Mouse (Mus musculus) bone marrow, adult 2 months (tissue): Measurements from ENCODE around the gene Morc4.

Experiments used
- CTCF ChIP-seq: fragments of 200-500 bp; IDR thresholded peaks from 2 replicates; pipeline ENCODE4 v1.5.1; 2011; ENCODE audit warnings: low read length, control low read depth; ENCODE audit not compliant: control insufficient read depth, insufficient read depth
- POLR2A ChIP-seq: fragments of 200-500 bp; IDR thresholded peaks from 2 replicates; pipeline ENCODE4 v1.6.1; 2011; ENCODE audit warnings: low read depth, mild to moderate bottlenecking, control low read depth, low read length, borderline replicate concordance; ENCODE audit not compliant: control insufficient read depth

- TF ChIP-seq POLR2A, result no peak
- no peak for TF ChIP-seq CTCF
These were observed 92.6 kb downstream of the Morc4 start for GRCm38 (mm10) chrX:139778886-139779285.
